Mouse (Mus musculus): ENCODE results near the gene Fcgr2b. TPM values are rescaled to one million over a fixed set of nuclear protein-coding genes. Genes with fewer than 3 reads are reported as not detected.
"Not testable (repeated sequence)": the region's sequence is repeated elsewhere in the genome, so short reads cannot be mapped to it uniquely, and the experiment has no call there.

Gene Fcgr2b
- total RNA-seq, 2 experiments from 2014 or later, result 3.6 to 3.8 TPM

GRCm38 (mm10) chr1:170978601-170979000, 2.3 kb upstream of the Fcgr2b start:
- DNase-seq (ENCODE audit: low spot score in 2 of 2), result no peak

- DNase-seq (ENCODE audit: low spot score in 2 of 2), result peak; percentile 34 to 46
Measured at GRCm38 (mm10) chr1:170975751-170976161, 591 bp downstream of the Fcgr2b start.

- not testable (repeated sequence) for DNase-seq (ENCODE audit: low spot score in 2 of 2)
Measured at GRCm38 (mm10) chr1:170975350-170975749, 997 bp downstream of the Fcgr2b start.

GRCm38 (mm10) chr1:170974736-170975135, 1.6 kb downstream of the Fcgr2b start:
- DNase-seq (ENCODE audit: low spot score in 2 of 2), result no peak

GRCm38 (mm10) chr1:170974171-170974570, 2.2 kb downstream of the Fcgr2b start:
- DNase-seq (ENCODE audit: low spot score in 2 of 2), result no peak

GRCm38 (mm10) chr1:170972936-170973335, 3.4 kb downstream of the Fcgr2b start:
- no peak for DNase-seq (ENCODE audit: low spot score in 2 of 2)

- no peak for DNase-seq (ENCODE audit: low spot score in 2 of 2)
Measured at GRCm38 (mm10) chr1:170972494-170972893, 3.9 kb downstream of the Fcgr2b start.

GRCm38 (mm10) chr1:170968576-170968975, 7.8 kb downstream of the Fcgr2b start:
- DNase-seq (ENCODE audit: low spot score in 2 of 2), result no peak

- DNase-seq (ENCODE audit: low spot score in 2 of 2), result no peak
Measured at GRCm38 (mm10) chr1:170967581-170967980, 8.8 kb downstream of the Fcgr2b start.

- DNase-seq (ENCODE audit: low spot score in 2 of 2), result no peak
Measured at GRCm38 (mm10) chr1:170963087-170963486, 13.3 kb downstream of the Fcgr2b start.

- DNase-seq (ENCODE audit: low spot score in 2 of 2), result no peak
Measured at GRCm38 (mm10) chr1:170962301-170962700, 14.0 kb downstream of the Fcgr2b start.

- DNase-seq (ENCODE audit: low spot score in 2 of 2), result no peak
Measured at GRCm38 (mm10) chr1:170961101-170961500, 15.2 kb downstream of the Fcgr2b start.

- DNase-seq (ENCODE audit: low spot score in 2 of 2), result no peak
Measured at GRCm38 (mm10) chr1:170959791-170960190, 16.6 kb downstream of the Fcgr2b start.

- no peak for DNase-seq (ENCODE audit: low spot score in 2 of 2)
Measured at GRCm38 (mm10) chr1:170958225-170958624, 18.1 kb downstream of the Fcgr2b start.

- no peak for DNase-seq (ENCODE audit: low spot score in 2 of 2)
Measured at GRCm38 (mm10) chr1:170953192-170953591, 23.2 kb downstream of the Fcgr2b start.

- DNase-seq (ENCODE audit: low spot score in 2 of 2), result no peak
Measured at GRCm38 (mm10) chr1:170950772-170951171, 25.6 kb downstream of the Fcgr2b start.

- not testable (repeated sequence) for DNase-seq (ENCODE audit: low spot score in 2 of 2)
Measured at GRCm38 (mm10) chr1:170944908-170945307, 31.4 kb downstream of the Fcgr2b start.

GRCm38 (mm10) chr1:170944151-170944550, 32.2 kb downstream of the Fcgr2b start:
- DNase-seq (ENCODE audit: low spot score in 2 of 2), result not testable (repeated sequence)

GRCm38 (mm10) chr1:170939255-170939654, 37.1 kb downstream of the Fcgr2b start:
- no peak for DNase-seq (ENCODE audit: low spot score in 2 of 2)

- DNase-seq (ENCODE audit: low spot score in 2 of 2), result no peak
Measured at GRCm38 (mm10) chr1:170934383-170934782, 42.0 kb downstream of the Fcgr2b start.

- no peak for DNase-seq (ENCODE audit: low spot score in 2 of 2)
Measured at GRCm38 (mm10) chr1:170933940-170934339, 42.4 kb downstream of the Fcgr2b start.

GRCm38 (mm10) chr1:170933386-170933920, 42.9 kb downstream of the Fcgr2b start:
- no peak for DNase-seq (ENCODE audit: low spot score in 2 of 2)

- DNase-seq (ENCODE audit: low spot score in 2 of 2), result no peak
Measured at GRCm38 (mm10) chr1:170932043-170932442, 44.3 kb downstream of the Fcgr2b start.

- DNase-seq (ENCODE audit: low spot score in 2 of 2), result no peak
Measured at GRCm38 (mm10) chr1:170929245-170929644, 47.1 kb downstream of the Fcgr2b start.
